Mouse (Mus musculus) embryonic facial prominence, embryonic 13.5 days (tissue): ENCODE data around the gene Syf2. TPM values are rescaled to one million over a fixed set of nuclear protein-coding genes. Genes with fewer than 3 reads are reported as not detected.

ENCODE experiments used
- ATAC-seq: fragments of 200-750 bp; cut with Nextera tagmentation; 2 replicates; pipeline ENCODE4 v1.8.0; 2017; ENCODE audit warnings: low read depth; ENCODE audit not compliant: insufficient number of reproducible peaks, insufficient read depth, low FRiP score, low TSS enrichment
- H3K27ac ChIP-seq: fragments of 300-500 bp; sonication (generic); 2 replicates; pipeline ENCODE4 v1.5.1; 2015; ENCODE audit warnings: moderate library complexity, mild to moderate bottlenecking, inconsistent platforms
- H3K27me3 ChIP-seq: fragments of 300-500 bp; sonication (generic); 2 replicates; pipeline ENCODE4 v1.6.1; 2015; ENCODE audit warnings: mild to moderate bottlenecking, inconsistent platforms
- H3K36me3 ChIP-seq: fragments of 300-500 bp; sonication (generic); 2 replicates; pipeline ENCODE4 v1.6.1; 2015; ENCODE audit warnings: mild to moderate bottlenecking, inconsistent platforms
- H3K4me1 ChIP-seq: fragments of 300-500 bp; sonication (generic); 2 replicates; pipeline ENCODE4 v1.6.1; 2015; ENCODE audit warnings: inconsistent platforms
- H3K4me2 ChIP-seq: fragments of 300-500 bp; sonication (generic); 2 replicates; pipeline ENCODE4 v1.6.1; 2015; ENCODE audit warnings: moderate library complexity, mild to moderate bottlenecking, inconsistent platforms
- H3K4me3 ChIP-seq: fragments of 300-500 bp; sonication (generic); 2 replicates; pipeline ENCODE4 v1.5.1; 2015; ENCODE audit warnings: mild to moderate bottlenecking, inconsistent platforms
- H3K9ac ChIP-seq: fragments of 300-500 bp; sonication (generic); 2 replicates; pipeline ENCODE4 v1.6.1; 2015; ENCODE audit warnings: mild to moderate bottlenecking, inconsistent platforms
- H3K9me3 ChIP-seq: fragments of 300-500 bp; sonication (generic); 2 replicates; pipeline ENCODE4 v1.6.1; 2016; ENCODE audit warnings: inconsistent platforms
- WGBS: fragments of 180-500 bp; shearing (Covaris S2); methylation state at CpG from one replicate; pipeline ENCODE4 v1.1.7; 2015; ENCODE audit warnings: mixed read lengths; 5-methylcytosine and 5-hydroxymethylcytosine counted together
- polyA plus RNA-seq: library from polyadenylated mRNA; unstranded; fragments of >200 nt; fragmentation: Nextera tagmentation; extraction: Ambion mirVana; gene quantifications from 2 replicates; pipeline ENCODE4 v1.2.1, GENCODE M21; 2015

The Syf2 gene
- polyA plus RNA-seq, 1 experiment from 2014 or later: 78.7 TPM

- peaks cover 19% of the 10 kb centered on the region for H3K4me1 ChIP-seq
- ATAC-seq: no peak
- H3K27me3 ChIP-seq: peaks cover 28% of the 10 kb centered on the region
- no peak overlapping the region for H3K27ac ChIP-seq
- H3K36me3 ChIP-seq: no peaks in the 10 kb centered on the region
- H3K4me2 ChIP-seq: no peak overlapping the region
- no peak overlapping the region for H3K9ac ChIP-seq
- H3K4me3 ChIP-seq: no peak overlapping the region
- H3K9me3 ChIP-seq: no peaks in the 10 kb centered on the region
- WGBS: 26% methylated on average over 15 of the region's 15 CpGs
Measured at GRCm38 (mm10) chr4:134954461-134954860, 23.8 kb downstream of the Syf2 start.

GRCm38 (mm10) chr4:134955196-134955595, 24.5 kb downstream of the Syf2 start:
- ATAC-seq: no peak
- Histone ChIP-seq H3K4me1 (peaks cover 19% of the 10 kb centered on the region), H3K36me3 (no peaks in the 10 kb centered on the region), H3K27ac (no peak overlapping the region), H3K4me2 (no peak overlapping the region), H3K27me3 (peaks cover 28% of the 10 kb centered on the region), H3K9ac (no peak overlapping the region), H3K9me3 (no peaks in the 10 kb centered on the region), H3K4me3 (no peak overlapping the region)
- WGBS: 79% methylated on average over 2 of the region's 2 CpGs

GRCm38 (mm10) chr4:134955845-134956244, 25.1 kb downstream of the Syf2 start:
- WGBS: 72% methylated on average over 3 of the region's 3 CpGs
- peaks cover 12% of the 10 kb centered on the region for H3K4me1 ChIP-seq

GRCm38 (mm10) chr4:134956328-134956727, 25.6 kb downstream of the Syf2 start:
- H3K27ac ChIP-seq: no peak overlapping the region
- H3K4me3 ChIP-seq: no peak overlapping the region
- H3K4me2 ChIP-seq: no peak overlapping the region
- H3K9ac ChIP-seq: no peak overlapping the region
- H3K36me3 ChIP-seq: no peaks in the 10 kb centered on the region
- H3K9me3 ChIP-seq: no peaks in the 10 kb centered on the region
- H3K4me1 ChIP-seq: peaks cover 12% of the 10 kb centered on the region
- 23% methylated on average over 3 of the region's 3 CpGs for WGBS
- ATAC-seq: no peak
- peaks cover 28% of the 10 kb centered on the region for H3K27me3 ChIP-seq

More at GRCm38 (mm10) chr4:134955845-134956244, 25.1 kb downstream of the Syf2 start:
- Histone ChIP-seq H3K9ac (no peak overlapping the region), H3K27ac (no peak overlapping the region), H3K36me3 (no peaks in the 10 kb centered on the region), H3K4me3 (no peak overlapping the region), H3K9me3 (no peaks in the 10 kb centered on the region), H3K27me3 (peaks cover 28% of the 10 kb centered on the region), H3K4me2 (no peak overlapping the region)
- no peak for ATAC-seq

- ATAC-seq: peak; percentile 20; the same call in 1 of the 2 replicates
- Histone ChIP-seq H3K27ac (no peak overlapping the region), H3K27me3 (peaks cover 7% of the 10 kb centered on the region; the same call in 1 of the 2 replicates), H3K9me3 (no peaks in the 10 kb centered on the region), H3K4me3 (no peak overlapping the region; the same call in 1 of the 2 replicates), H3K36me3 (no peaks in the 10 kb centered on the region), H3K4me1 (0 out of 2 replicates have a peak, but pooled peaks cover under 1% of the 10 kb centered on the region), H3K9ac (no peak overlapping the region), H3K4me2 (peak overlapping the region; percentile 43)
- 26% methylated on average over 19 of the region's 19 CpGs for WGBS
Measured at GRCm38 (mm10) chr4:134963021-134963776, 32.5 kb downstream of the Syf2 start.

GRCm38 (mm10) chr4:134967887-134968604, 37.3 kb downstream of the Syf2 start:
- WGBS: 77% methylated on average over 20 of the region's 20 CpGs
- peak; percentile 39; the same call in 1 of the 2 replicates for ATAC-seq
- Histone ChIP-seq H3K4me1 (0 out of 2 replicates have a peak, but pooled peaks cover 8% of the 10 kb centered on the region), H3K9me3 (no peaks in the 10 kb centered on the region), H3K9ac (no peak overlapping the region), H3K4me3 (no peak overlapping the region), H3K4me2 (no peak overlapping the region), H3K27me3 (no peaks in the 10 kb centered on the region), H3K36me3 (no peaks in the 10 kb centered on the region), H3K27ac (no peak overlapping the region)

GRCm38 (mm10) chr4:134968605-134968976, 37.9 kb downstream of the Syf2 start:
- 0 out of 2 replicates have a peak, but pooled peaks have one; percentile 21 for ATAC-seq
- no peak overlapping the region for H3K27ac ChIP-seq
- H3K4me2 ChIP-seq: no peak overlapping the region
- H3K4me1 ChIP-seq: 0 out of 2 replicates have a peak, but pooled peaks cover 8% of the 10 kb centered on the region
- no peak overlapping the region for H3K9ac ChIP-seq
- no peaks in the 10 kb centered on the region; the same call in 1 of the 2 replicates for H3K9me3 ChIP-seq
- H3K27me3 ChIP-seq: no peaks in the 10 kb centered on the region
- H3K36me3 ChIP-seq: no peaks in the 10 kb centered on the region
- 64% methylated on average over 18 of the region's 18 CpGs for WGBS
- H3K4me3 ChIP-seq: no peak overlapping the region

GRCm38 (mm10) chr4:134975261-134975928, 44.7 kb downstream of the Syf2 start:
- Histone ChIP-seq H3K9me3 (no peaks in the 10 kb centered on the region; the same call in 1 of the 2 replicates), H3K27me3 (no peaks in the 10 kb centered on the region), H3K27ac (peak overlapping the region; percentile 78), H3K9ac (peak overlapping the region; percentile 54; the same call in 1 of the 2 replicates), H3K4me1 (peaks cover 17% of the 10 kb centered on the region), H3K4me2 (peak overlapping the region; percentile 40), H3K36me3 (no peaks in the 10 kb centered on the region), H3K4me3 (no peak overlapping the region)
- 18% methylated on average over 14 of the region's 14 CpGs for WGBS
- ATAC-seq: peak; percentile 81

GRCm38 (mm10) chr4:134975929-134976308, 45.2 kb downstream of the Syf2 start:
- Histone ChIP-seq H3K36me3 (no peaks in the 10 kb centered on the region), H3K4me2 (peak overlapping the region; percentile 40; the same call in 1 of the 2 replicates), H3K27me3 (no peaks in the 10 kb centered on the region), H3K9ac (no peak overlapping the region), H3K9me3 (no peaks in the 10 kb centered on the region; the same call in 1 of the 2 replicates), H3K4me1 (peaks cover 17% of the 10 kb centered on the region), H3K4me3 (no peak overlapping the region), H3K27ac (peak overlapping the region; percentile 78)
- 91% methylated on average over 4 of the region's 4 CpGs for WGBS
- 0 out of 2 replicates have a peak, but pooled peaks have one; percentile 71 for ATAC-seq

- no peak overlapping the region for H3K9ac ChIP-seq
- no peaks in the 10 kb centered on the region for H3K27me3 ChIP-seq
- H3K4me2 ChIP-seq: no peak overlapping the region
- no peaks in the 10 kb centered on the region for H3K36me3 ChIP-seq
- H3K4me1 ChIP-seq: peaks cover 21% of the 10 kb centered on the region
- 63% methylated on average over 8 of the region's 8 CpGs for whole genome bisulfite sequencing
- H3K27ac ChIP-seq: no peak overlapping the region
- H3K4me3 ChIP-seq: no peak overlapping the region
- no peak for ATAC-seq
- no peaks in the 10 kb centered on the region for H3K9me3 ChIP-seq
Measured at GRCm38 (mm10) chr4:134978930-134979329, 48.2 kb downstream of the Syf2 start.

- ATAC-seq: no peak
- no peaks in the 10 kb centered on the region for H3K9me3 ChIP-seq
- H3K4me2 ChIP-seq: no peak overlapping the region
- peaks cover 12% of the 10 kb centered on the region for H3K4me1 ChIP-seq
- 61% methylated on average over 7 of the region's 7 CpGs for WGBS
- H3K9ac ChIP-seq: no peak overlapping the region
- no peaks in the 10 kb centered on the region for H3K36me3 ChIP-seq
- no peak overlapping the region for H3K27ac ChIP-seq
- no peak overlapping the region for H3K4me3 ChIP-seq
- no peaks in the 10 kb centered on the region for H3K27me3 ChIP-seq
Measured at GRCm38 (mm10) chr4:134981959-134982431, 51.3 kb downstream of the Syf2 start.
